Mouse (Mus musculus): ENCODE measurements at regions not wholly inside any gene's neighbourhood (a gene's known extent, or its start where the extent isn't known, plus 50 kb on each side); places are given as distances from the start of the nearest gene placed in this dataset.

DNA sequence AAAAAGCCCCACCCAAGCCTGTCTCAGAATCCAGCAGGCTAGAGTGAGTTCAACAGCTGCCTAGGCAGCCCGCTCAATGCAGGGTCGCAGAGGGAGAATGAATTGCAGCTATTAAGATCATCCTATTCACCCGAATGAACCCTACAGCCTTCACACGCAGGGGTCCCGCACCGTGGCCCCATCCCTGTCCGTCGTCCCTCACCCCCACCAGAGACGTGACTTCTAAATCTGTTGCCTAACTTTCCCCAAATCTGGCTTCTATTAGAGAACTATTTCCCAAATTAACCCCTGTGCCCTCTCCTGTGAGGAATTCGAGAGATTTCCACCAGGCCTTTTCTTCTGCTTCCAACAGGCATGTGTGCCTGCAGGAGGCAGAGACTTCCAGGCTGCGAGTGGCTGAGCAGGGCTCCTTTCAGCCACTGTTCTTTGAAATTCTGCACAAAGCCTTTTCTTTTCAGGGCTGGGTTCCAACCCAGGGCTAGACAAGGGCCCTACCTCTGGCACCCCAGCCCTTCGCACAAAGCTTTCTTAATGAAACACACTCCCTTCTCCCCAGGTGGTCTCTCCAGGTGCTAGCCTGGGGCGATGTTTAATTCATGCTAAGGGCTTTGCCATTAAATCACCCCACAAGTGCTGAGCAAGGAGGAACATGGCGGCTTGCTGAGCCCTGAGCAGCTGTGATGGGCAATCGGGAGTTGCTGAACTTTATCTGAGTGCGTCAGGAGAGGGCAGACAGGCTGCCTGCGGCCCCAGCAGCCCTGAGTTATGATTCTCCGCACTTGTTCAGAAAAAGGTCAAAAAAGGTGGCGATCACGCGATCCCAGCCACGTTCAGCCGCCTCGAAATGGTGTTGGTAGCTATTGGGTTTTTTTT is 134.7 kb upstream of the Rybp start:
- Histone ChIP-seq H3K4me3 (no peak overlapping the region), H3K27ac (no peak overlapping the region)
- DNase-seq (ENCODE audit: extremely low spot score in 1 of 2, low spot score in 2 of 2) = no peak
- intact Hi-C loops (cut with DNase I) = no loop called here
- TF ChIP-seq CTCF (IDR thresholded peaks at IDR 0.05) = no peak

DNA sequence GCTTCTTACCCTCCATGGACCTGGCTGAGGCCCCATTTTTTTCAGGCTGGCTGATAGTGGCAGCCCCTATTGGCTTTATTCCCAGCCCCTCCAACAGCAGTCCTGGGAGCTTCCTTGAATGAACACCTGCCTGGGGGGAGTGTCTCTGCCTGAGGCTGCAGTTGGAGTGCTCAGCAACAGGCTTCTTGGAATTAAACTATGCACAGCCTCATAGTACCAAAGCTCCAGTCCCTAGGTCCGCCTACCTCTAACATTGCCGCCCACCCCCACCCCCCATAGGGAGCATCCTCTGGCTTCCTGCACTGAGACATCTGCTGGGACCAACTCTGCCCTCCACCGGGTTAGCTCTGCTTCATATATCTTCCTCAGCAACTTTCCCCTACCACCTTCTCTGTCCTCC is 133.3 kb upstream of the Rybp start:
- DNase-seq (ENCODE audit: extremely low spot score in 1 of 2, low spot score in 2 of 2) = no peak
- TF ChIP-seq CTCF (IDR thresholded peaks at IDR 0.05) = no peak
- H3K27ac ChIP-seq = no peak overlapping the region
- intact Hi-C loops (cut with DNase I) = no loop called here
- H3K4me3 ChIP-seq = no peak overlapping the region

DNA sequence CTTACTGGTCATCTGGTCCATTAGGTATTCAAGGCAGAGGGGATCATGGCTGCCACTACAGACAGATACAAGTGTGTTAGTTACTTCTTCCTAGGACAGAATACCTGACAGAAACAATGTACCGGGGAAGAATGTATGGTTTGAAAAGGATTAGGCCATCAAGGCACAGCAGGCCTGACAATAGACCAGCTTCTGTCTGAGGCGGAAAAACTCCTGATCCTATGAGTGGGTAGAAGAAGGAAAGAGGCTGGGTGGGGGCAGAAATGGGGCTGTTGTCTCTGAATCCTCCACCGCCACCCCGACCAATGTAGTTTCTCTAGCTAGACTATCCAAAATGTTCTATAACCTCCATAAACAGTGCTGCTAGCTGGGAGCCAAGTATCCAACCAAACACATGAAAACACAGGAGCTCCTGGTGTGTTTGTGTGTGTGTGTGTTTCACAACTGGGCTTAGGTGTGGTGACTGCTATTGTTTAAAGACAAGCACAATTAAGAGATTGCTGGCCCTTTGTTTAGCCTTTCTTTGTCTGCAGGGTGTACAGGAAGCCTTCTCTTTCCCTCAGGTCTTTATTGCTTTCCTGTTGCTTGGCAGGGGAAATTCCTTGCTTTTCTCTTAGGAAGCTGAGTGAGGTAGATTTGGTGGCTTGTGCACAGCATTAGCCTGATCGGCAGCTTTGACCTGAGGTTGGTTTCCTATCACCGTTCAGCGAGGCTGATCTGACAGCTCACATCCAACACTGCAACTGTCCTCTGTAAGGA is 132.7 kb upstream of the Rybp start:
- intact Hi-C loops (cut with DNase I) = no loop called here
- no peak for TF ChIP-seq CTCF (IDR thresholded peaks at IDR 0.05)
- no peak for DNase-seq (ENCODE audit: extremely low spot score in 1 of 2, low spot score in 2 of 2)
- H3K4me3 ChIP-seq = no peak overlapping the region
- no peak overlapping the region for H3K27ac ChIP-seq

GRCm38 (mm10) chr6:100416046-100416445 is 128.8 kb upstream of the Rybp start:
- intact Hi-C loops (cut with DNase I) = no loop called here
- H3K4me3 ChIP-seq = no peak overlapping the region
- no peak for TF ChIP-seq CTCF (IDR thresholded peaks at IDR 0.05)
- H3K27ac ChIP-seq = no peak overlapping the region
- no peak for DNase-seq (ENCODE audit: extremely low spot score in 1 of 2, low spot score in 2 of 2)

DNA sequence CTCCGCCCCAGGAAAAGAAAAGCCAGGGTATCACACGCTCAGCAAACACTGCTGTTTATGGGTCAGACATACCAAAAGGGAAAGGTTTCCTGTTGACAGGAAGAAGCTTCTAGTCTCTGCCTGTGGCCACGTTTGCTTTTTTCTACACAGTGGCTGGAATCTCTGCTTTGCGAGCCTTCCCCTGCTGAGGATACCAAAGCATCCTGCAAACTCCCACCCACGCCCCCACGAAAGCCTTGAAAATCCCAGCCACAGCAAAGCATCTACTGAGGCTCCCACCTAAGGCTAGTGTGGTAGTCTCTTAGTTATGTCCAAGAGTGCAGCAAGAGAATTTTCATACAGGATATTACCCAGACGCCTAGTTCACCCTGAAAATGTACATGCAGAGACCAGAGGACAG is 128.2 kb upstream of the Rybp start:
- TF ChIP-seq CTCF (IDR thresholded peaks at IDR 0.05) = no peak
- no peak overlapping the region for H3K4me3 ChIP-seq
- intact Hi-C loops (cut with DNase I) = no loop called here
- H3K27ac ChIP-seq = no peak overlapping the region
- DNase-seq (ENCODE audit: extremely low spot score in 1 of 2, low spot score in 2 of 2) = no peak

GRCm38 (mm10) chr6:100414836-100415235 is 127.6 kb upstream of the Rybp start:
- Histone ChIP-seq H3K27ac (no peak overlapping the region), H3K4me3 (no peak overlapping the region)
- TF ChIP-seq CTCF (IDR thresholded peaks at IDR 0.05) = no peak
- DNase-seq (ENCODE audit: extremely low spot score in 1 of 2, low spot score in 2 of 2) = no peak
- intact Hi-C loops (cut with DNase I) = no loop called here

DNA sequence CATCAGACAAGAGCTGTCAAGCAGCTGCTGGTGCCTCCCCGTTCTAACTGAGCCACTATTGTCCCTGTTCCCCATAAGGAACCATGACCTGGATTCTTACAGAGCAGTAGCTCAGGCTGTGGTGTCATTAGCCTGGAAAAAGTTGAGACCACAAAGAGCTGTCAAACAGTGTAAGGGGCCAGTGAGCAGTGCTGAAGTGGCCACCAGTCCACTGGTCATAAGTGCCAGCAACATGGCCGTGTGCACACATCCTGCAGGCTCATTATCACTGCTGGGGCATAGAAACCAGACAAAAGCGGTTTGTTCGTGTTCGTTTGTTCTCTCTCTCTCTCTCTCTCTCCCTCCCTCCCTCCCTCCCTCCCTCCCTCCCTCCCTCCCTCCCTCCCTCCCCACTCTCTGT is 125.2 kb upstream of the Rybp start:
- intact Hi-C loops (cut with DNase I) = no loop called here
- no peak for DNase-seq (ENCODE audit: extremely low spot score in 1 of 2, low spot score in 2 of 2)
- no peak overlapping the region for H3K4me3 ChIP-seq
- TF ChIP-seq CTCF (IDR thresholded peaks at IDR 0.05) = no peak
- no peak overlapping the region for H3K27ac ChIP-seq

- intact Hi-C loops (cut with DNase I) = no loop called here
- H3K4me3 ChIP-seq = no peak overlapping the region
- TF ChIP-seq CTCF (IDR thresholded peaks at IDR 0.05) = no peak
- no peak overlapping the region for H3K27ac ChIP-seq
- DNase-seq (ENCODE audit: extremely low spot score in 1 of 2, low spot score in 2 of 2) = no peak
Observed at GRCm38 (mm10) chr6:100411968-100412367, 124.7 kb upstream of the Rybp start.

GRCm38 (mm10) chr6:100410067-100410631 is 122.9 kb upstream of the Rybp start:
- H3K27ac ChIP-seq = no peak overlapping the region
- H3K4me3 ChIP-seq = no peak overlapping the region
- intact Hi-C loops (cut with DNase I) = no loop called here
- TF ChIP-seq CTCF (IDR thresholded peaks at IDR 0.05) = no peak
- DNase-seq (ENCODE audit: extremely low spot score in 1 of 2, low spot score in 2 of 2) = no peak

GRCm38 (mm10) chr6:100408826-100409225 is 121.5 kb upstream of the Rybp start:
- Histone ChIP-seq H3K4me3 (no peak overlapping the region), H3K27ac (no peak overlapping the region)
- DNase-seq (ENCODE audit: extremely low spot score in 1 of 2, low spot score in 2 of 2) = no peak
- intact Hi-C loops (cut with DNase I) = no loop called here
- no peak for TF ChIP-seq CTCF (IDR thresholded peaks at IDR 0.05)

DNA sequence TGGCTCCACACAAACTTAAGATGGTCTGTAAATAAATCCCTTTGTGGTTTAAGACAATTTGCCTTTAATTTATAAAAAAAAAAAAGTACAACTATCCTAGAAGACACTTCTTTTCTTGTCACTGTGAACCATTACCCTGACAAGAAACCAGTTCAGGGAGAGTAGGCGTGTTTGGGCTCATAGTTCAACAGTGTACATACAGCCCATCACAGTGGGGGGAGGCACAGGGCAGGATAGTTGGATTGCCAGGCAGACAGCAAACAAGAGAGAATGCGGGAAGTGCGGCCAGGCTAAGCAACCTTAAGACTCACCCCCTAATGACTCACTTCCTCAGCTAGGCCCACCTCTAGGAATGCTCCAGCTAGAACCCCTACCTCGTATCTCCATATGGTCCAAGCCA is 119.2 kb upstream of the Rybp start:
- Histone ChIP-seq H3K4me3 (no peak overlapping the region), H3K27ac (no peak overlapping the region)
- DNase-seq (ENCODE audit: extremely low spot score in 1 of 2, low spot score in 2 of 2) = no peak
- intact Hi-C loops (cut with DNase I) = no loop called here
- no peak for TF ChIP-seq CTCF (IDR thresholded peaks at IDR 0.05)

DNA sequence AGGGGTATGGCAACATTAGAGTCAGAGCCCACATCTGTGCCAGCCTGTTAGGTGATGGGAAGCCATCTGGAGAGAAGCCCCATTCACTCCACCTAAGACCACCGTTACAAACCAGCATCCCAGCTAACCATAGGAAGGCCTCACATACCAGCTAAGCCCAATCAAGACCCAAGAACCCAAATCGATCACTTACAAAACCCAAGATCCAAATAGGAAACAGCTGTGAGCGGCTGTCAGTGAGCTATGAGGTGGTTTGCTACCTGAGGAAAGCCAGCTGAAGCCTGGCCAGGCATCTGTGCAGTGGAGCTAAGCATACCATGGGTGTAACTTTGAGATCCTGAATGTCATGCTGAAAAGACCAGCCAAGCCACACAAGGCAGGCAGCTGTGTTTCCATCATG is 116.9 kb upstream of the Rybp start:
- intact Hi-C loops (cut with DNase I) = no loop called here
- Histone ChIP-seq H3K4me3 (no peak overlapping the region), H3K27ac (no peak overlapping the region)
- no peak for DNase-seq (ENCODE audit: extremely low spot score in 1 of 2, low spot score in 2 of 2)
- TF ChIP-seq CTCF (IDR thresholded peaks at IDR 0.05) = no peak
